Mouse (Mus musculus): ENCODE measurements around the gene Hoxd9. TPM values are rescaled to one million over a fixed set of nuclear protein-coding genes. Genes with fewer than 3 reads are reported as not detected.
A peak's percentile ranks its signal among the peaks of the same experiment; 100 is the strongest.

Gene Hoxd9
- polyA plus RNA-seq, 1 experiment from 2014 or later, result not detected

DNA sequence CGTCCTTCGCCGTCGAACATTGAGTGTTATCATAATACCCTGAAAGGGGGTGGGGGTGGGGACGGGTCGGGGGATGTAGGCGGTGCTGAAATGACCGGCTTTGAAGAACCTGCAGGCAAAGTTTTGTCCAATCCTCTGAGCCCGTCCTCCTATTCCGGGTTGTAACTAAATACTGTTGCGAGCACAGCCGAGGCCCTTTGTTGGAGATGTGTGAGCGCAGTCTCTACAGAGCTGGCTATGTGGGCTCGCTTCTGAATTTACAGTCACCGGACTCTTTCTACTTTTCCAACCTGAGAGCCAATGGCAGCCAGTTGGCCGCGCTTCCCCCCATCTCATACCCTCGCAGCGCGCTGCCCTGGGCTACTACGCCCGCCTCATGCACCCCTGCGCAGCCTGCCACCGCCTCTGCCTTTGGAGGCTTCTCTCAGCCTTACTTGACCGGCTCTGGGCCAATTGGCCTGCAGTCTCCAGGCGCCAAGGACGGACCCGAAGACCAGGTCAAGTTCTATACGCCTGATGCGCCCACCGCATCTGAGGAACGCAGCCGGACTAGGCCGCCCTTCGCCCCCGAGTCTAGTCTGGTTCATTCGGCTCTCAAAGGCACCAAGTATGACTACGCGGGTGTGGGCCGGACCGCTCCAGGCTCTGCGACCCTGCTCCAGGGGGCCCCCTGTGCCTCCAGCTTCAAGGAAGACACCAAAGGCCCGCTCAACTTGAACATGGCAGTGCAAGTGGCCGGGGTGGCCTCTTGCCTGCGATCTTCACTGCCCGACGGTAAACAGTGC, 22.5 kb upstream of the Hoxd9 start, which contains the start of gene Hoxd12:
Gene Hoxd12, plus strand, starts transcription at position 133 of the 785 bp plus-strand sequence.
- ATAC-seq (ENCODE audit: low FRiP score) (no peak), DNase-seq (ENCODE audit: low spot score, missing footprints) (no peak)
- Histone ChIP-seq H3K27me3 (ENCODE audit: control insufficient read depth, insufficient read depth, low read length) (peaks cover 98% of the 10 kb centered on the region), H3K9ac (ENCODE audit: low read length) (no peak within 1 kb of the TSS), H3K4me3 (ENCODE audit: low read depth, low read length) (no peak within 1 kb of the TSS), H3K4me2 (no peak within 1 kb of the TSS), H3K9me3 (ENCODE audit: control insufficient read depth, low read length) (no peaks in the 10 kb centered on the region), H3K4me1 (ENCODE audit: control insufficient read depth, insufficient read depth, low read length) (no peaks in the 10 kb centered on the region), H3K27ac (ENCODE audit: low read depth, low read length) (no peak within 1 kb of the TSS), H3K36me3 (ENCODE audit: control insufficient read depth, insufficient read depth, low read length) (no peaks in the 10 kb centered on the region)
- WGBS, result 3% methylated on average over 47 of the region's 47 CpGs

DNA sequence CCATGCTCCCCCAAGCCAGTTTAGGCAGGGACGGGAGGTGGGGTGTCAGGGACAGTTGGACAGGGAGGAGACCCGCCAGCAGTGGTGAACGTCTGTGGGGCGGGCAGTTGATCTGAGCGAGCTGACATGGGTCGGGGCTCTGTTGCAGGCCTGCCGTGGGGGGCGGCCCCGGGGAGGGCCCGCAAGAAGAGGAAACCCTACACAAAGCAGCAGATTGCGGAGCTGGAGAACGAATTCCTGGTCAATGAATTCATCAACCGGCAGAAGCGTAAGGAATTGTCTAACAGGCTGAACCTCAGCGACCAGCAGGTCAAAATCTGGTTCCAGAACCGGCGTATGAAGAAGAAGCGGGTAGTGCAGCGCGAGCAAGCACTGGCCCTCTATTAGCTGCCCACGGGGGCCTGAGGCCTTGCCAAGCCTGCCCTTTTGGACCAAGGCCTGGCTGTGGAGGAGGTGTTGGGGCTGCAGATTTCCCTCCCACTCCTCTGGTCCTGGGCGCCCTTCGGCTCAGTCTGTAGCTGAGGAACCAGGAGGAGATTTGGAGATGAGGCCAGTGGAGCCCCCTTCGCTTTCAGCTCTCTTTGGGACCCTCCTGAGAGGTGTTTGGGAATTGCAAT, 21.8 kb upstream of the Hoxd9 start:
- no peak overlapping the region for H3K4me3 ChIP-seq (ENCODE audit: low read depth, low read length)
- DNase-seq (ENCODE audit: low spot score, missing footprints) (no peak), ATAC-seq (ENCODE audit: low FRiP score) (no peak)
- no peaks in the 10 kb centered on the region for H3K9me3 ChIP-seq (ENCODE audit: control insufficient read depth, low read length)
- H3K27ac ChIP-seq (ENCODE audit: low read depth, low read length), result no peak overlapping the region
- H3K27me3 ChIP-seq (ENCODE audit: control insufficient read depth, insufficient read depth, low read length), result peaks cover 100% of the 10 kb centered on the region
- WGBS, result 3% methylated on average over 24 of the region's 24 CpGs
- no peaks in the 10 kb centered on the region for H3K4me1 ChIP-seq (ENCODE audit: control insufficient read depth, insufficient read depth, low read length)
- no peak overlapping the region for H3K9ac ChIP-seq (ENCODE audit: low read length)
- H3K4me2 ChIP-seq, result no peak overlapping the region
- H3K36me3 ChIP-seq (ENCODE audit: control insufficient read depth, insufficient read depth, low read length), result no peaks in the 10 kb centered on the region

DNA sequence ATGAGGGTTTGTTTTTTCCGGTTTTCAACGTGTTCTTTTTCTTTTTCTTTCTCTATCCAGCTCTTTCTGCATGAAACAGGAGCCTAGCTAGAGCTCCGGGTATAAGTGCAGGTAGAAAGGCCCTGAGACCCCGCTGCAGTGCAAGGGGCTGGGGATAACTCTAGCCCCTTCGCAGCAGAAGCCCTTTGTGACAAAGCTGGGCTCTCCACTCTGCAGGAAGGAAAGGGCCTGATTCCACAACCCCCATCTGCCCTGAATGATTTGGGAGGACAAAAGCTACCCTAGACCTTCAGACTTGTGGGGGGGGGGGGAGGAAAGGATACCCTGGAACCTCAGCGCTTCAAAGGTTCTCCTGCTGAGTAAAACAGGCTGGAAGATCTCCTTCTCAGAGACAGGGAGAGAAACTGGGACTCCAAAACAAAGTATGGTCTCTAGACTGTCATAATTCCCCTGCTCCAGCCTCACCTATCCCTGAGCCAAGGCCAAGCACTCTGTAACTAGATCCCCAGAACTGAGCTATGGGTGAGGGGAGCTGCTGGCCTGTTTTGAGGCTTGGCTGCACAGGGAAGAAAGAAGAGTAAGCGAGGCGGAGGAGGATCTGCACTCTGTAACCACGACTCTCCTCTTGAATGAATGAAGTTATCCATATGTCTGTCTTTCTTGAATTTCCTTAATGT, 21.0 kb upstream of the Hoxd9 start:
- no peaks in the 10 kb centered on the region for H3K36me3 ChIP-seq (ENCODE audit: control insufficient read depth, insufficient read depth, low read length)
- DNase-seq (ENCODE audit: low spot score, missing footprints) (no peak), ATAC-seq (ENCODE audit: low FRiP score) (no peak)
- H3K4me1 ChIP-seq (ENCODE audit: control insufficient read depth, insufficient read depth, low read length), result no peaks in the 10 kb centered on the region
- H3K27me3 ChIP-seq (ENCODE audit: control insufficient read depth, insufficient read depth, low read length), result peaks cover 100% of the 10 kb centered on the region
- H3K4me2 ChIP-seq, result no peak overlapping the region
- no peak overlapping the region for H3K27ac ChIP-seq (ENCODE audit: low read depth, low read length)
- no peak overlapping the region for H3K9ac ChIP-seq (ENCODE audit: low read length)
- no peaks in the 10 kb centered on the region for H3K9me3 ChIP-seq (ENCODE audit: control insufficient read depth, low read length)
- WGBS, result 2% methylated on average over 9 of the region's 9 CpGs
- H3K4me3 ChIP-seq (ENCODE audit: low read depth, low read length), result no peak overlapping the region

DNA sequence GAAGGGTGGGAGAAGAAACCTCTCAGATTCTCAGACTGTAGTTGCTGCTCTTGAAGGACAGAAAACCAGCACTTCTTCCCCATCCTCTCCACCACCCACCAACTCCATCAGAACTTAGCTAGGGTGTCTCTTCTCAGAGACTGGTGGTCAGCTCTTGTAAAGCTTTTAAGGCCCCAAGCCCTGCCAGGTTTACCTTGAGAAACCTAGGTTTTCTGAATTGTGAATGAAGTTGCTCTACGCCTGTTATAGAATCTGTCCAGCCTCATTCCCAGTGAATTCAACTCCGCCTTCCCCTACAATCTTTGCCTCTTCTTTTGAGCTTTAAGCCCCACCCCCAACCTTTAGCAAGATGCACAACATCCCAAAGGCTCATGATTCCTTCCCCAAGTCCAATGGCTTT, 20.4 kb upstream of the Hoxd9 start:
- 16% methylated on average over 2 of the region's 2 CpGs for WGBS
- Histone ChIP-seq H3K4me3 (ENCODE audit: low read depth, low read length) (no peak overlapping the region), H3K27me3 (ENCODE audit: control insufficient read depth, insufficient read depth, low read length) (peaks cover 100% of the 10 kb centered on the region), H3K9ac (ENCODE audit: low read length) (no peak overlapping the region), H3K36me3 (ENCODE audit: control insufficient read depth, insufficient read depth, low read length) (no peaks in the 10 kb centered on the region), H3K4me2 (no peak overlapping the region), H3K9me3 (ENCODE audit: control insufficient read depth, low read length) (no peaks in the 10 kb centered on the region), H3K27ac (ENCODE audit: low read depth, low read length) (no peak overlapping the region), H3K4me1 (ENCODE audit: control insufficient read depth, insufficient read depth, low read length) (0 out of 2 replicates have a peak, but pooled peaks cover 4% of the 10 kb centered on the region)
- DNase-seq (ENCODE audit: low spot score, missing footprints) (no peak), ATAC-seq (ENCODE audit: low FRiP score) (no peak)

DNA sequence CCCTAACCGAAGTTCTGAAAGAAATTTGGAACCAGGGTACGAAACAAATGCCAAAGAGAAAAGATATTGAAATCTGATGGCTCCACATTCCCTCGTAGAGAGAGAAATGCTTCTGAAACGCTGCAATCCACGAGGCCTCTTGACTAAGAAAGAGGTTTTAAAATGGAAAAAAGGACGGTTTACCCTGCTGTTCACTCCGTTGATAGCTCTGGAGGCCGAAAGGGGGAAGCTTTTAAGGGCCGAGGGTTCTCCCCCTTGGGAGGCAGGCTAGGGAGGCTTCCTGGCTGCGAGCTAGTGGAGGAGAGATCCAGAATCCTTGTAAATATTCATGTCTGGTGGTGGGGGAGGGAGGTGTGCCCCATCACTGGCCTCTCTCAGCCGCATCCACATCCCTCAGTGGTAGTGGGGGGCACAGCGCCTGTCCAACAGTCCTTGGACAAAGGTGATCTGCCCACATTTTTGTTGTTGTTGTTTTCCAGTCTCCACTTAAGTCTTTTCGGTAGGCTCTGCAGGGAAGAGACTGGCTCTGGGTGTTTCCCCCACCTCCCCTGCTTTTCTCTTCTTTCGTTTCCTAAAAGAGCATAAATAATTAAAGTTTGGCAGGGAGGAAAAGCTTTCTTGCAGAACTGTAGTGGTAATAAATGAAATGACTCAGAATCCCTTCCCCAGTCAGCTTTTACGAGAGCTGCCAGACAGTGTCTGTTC, 18.5 kb upstream of the Hoxd9 start, which contains the start of gene Hoxd11:
Gene Hoxd11, plus strand, starts transcription at position 667 of the 705 bp plus-strand sequence.
- Histone ChIP-seq H3K4me1 (ENCODE audit: control insufficient read depth, insufficient read depth, low read length) (peaks cover 5% of the 10 kb centered on the region; the same call in 1 of the 2 replicates), H3K4me3 (ENCODE audit: low read depth, low read length) (no peak within 1 kb of the TSS), H3K4me2 (no peak within 1 kb of the TSS), H3K27me3 (ENCODE audit: control insufficient read depth, insufficient read depth, low read length) (peaks cover 100% of the 10 kb centered on the region), H3K27ac (ENCODE audit: low read depth, low read length) (no peak within 1 kb of the TSS), H3K36me3 (ENCODE audit: control insufficient read depth, insufficient read depth, low read length) (no peaks in the 10 kb centered on the region), H3K9me3 (ENCODE audit: control insufficient read depth, low read length) (no peaks in the 10 kb centered on the region), H3K9ac (ENCODE audit: low read length) (no peak within 1 kb of the TSS)
- ATAC-seq (ENCODE audit: low FRiP score), result no peak
- no peak for DNase-seq (ENCODE audit: low spot score, missing footprints)
- WGBS, result 1% methylated on average over 15 of the region's 15 CpGs

DNA sequence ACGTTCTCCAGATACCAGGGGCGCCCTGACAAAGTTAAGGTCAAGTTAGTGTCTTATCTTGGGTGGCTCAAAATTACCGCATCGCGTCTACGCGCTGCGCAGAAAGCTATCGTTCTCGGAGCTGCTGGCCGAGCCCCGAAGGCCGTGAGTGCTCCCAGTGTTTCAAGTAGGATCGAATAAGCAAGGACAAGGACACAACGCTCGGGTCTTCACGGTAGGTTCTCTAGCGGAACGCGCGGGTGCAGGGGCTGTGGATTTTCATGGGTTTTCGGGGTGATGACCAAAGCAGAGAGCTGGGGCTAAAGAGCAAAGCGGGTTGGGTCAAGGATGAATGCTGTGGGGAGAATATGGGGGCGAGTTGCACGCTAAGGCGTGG, 17.9 kb upstream of the Hoxd9 start:
- Histone ChIP-seq H3K4me2 (no peak overlapping the region), H3K36me3 (ENCODE audit: control insufficient read depth, insufficient read depth, low read length) (no peaks in the 10 kb centered on the region), H3K4me1 (ENCODE audit: control insufficient read depth, insufficient read depth, low read length) (peaks cover 5% of the 10 kb centered on the region; the same call in 1 of the 2 replicates), H3K4me3 (ENCODE audit: low read depth, low read length) (no peak overlapping the region), H3K27ac (ENCODE audit: low read depth, low read length) (no peak overlapping the region), H3K27me3 (ENCODE audit: control insufficient read depth, insufficient read depth, low read length) (peaks cover 100% of the 10 kb centered on the region), H3K9me3 (ENCODE audit: control insufficient read depth, low read length) (no peaks in the 10 kb centered on the region), H3K9ac (ENCODE audit: low read length) (no peak overlapping the region)
- ATAC-seq (ENCODE audit: low FRiP score) (no peak), DNase-seq (ENCODE audit: low spot score, missing footprints) (no peak)
- WGBS, result under 1% methylated on average over 26 of the region's 26 CpGs

DNA sequence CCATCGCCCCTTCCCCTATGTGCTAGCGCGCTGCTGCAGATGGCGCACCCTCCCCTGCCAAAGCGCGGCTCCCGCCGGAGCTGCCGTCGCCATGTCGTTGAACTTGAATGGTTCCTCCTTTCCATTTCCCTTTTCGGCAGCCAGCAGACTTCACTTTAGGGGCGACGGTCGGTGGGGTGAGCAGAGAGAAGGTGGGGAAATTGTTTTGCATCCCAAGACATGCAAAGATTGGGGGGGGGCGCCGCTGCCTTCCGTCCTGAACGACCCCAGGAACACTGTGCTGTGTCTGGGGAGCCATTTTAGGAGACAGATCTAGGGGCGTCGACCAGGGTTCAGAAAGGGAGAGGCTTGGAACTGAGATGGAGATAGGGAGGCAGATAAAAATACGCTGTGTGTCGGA, 17.5 kb upstream of the Hoxd9 start:
- no peak for DNase-seq (ENCODE audit: low spot score, missing footprints)
- Histone ChIP-seq H3K27ac (ENCODE audit: low read depth, low read length) (no peak overlapping the region), H3K4me1 (ENCODE audit: control insufficient read depth, insufficient read depth, low read length) (peaks cover 5% of the 10 kb centered on the region; the same call in 1 of the 2 replicates), H3K9ac (ENCODE audit: low read length) (no peak overlapping the region), H3K27me3 (ENCODE audit: control insufficient read depth, insufficient read depth, low read length) (peaks cover 100% of the 10 kb centered on the region), H3K36me3 (ENCODE audit: control insufficient read depth, insufficient read depth, low read length) (no peaks in the 10 kb centered on the region), H3K4me3 (ENCODE audit: low read depth, low read length) (no peak overlapping the region), H3K4me2 (no peak overlapping the region), H3K9me3 (ENCODE audit: control insufficient read depth, low read length) (no peaks in the 10 kb centered on the region)
- 1% methylated on average over 22 of the region's 23 CpGs for WGBS
- ATAC-seq (ENCODE audit: low FRiP score), result no peak

DNA sequence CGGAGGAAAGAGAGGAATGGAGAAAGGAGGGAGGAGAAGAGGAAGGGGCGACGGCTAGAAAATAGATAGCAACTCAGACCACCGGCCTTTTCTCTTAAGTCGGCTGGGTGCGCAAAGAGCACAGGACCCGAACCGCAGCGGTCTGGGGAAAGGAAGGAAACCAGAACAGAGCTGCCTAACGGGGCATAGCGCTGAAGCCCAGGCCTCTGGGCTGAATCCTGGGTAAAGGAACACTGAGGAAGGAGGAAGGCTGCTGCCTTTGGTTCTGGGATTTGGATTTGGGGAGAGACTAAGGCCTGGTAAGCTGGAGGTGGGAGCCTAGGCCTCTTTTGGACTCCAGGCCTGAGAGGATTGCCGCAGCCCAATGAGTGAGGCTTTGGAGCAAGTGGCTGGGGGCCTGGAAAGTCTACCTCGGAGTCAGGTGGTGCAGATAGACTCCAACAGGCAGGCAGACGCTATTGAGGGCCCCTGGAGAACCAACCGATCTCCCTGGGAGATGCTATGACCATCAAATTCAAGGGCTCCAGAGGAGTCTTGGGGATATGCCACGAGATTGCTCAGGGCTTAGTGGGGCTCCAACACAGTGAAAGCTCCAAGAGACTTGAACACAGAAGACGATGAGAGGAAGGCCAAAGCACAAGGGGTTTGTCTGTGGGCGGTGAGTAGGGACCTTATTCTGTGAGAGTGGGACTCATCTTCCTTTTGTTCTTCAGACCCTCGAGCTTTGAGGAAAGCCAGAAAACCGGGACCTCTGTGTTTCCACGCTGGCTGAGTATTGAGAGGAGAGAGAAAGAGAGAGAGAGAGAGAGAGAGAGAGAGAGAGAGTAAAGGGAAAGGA, 16.7 kb upstream of the Hoxd9 start:
- 3% methylated on average over 21 of the region's 21 CpGs for WGBS
- H3K27ac ChIP-seq (ENCODE audit: low read depth, low read length), result no peak overlapping the region

More for the DNA sequence above, 16.7 kb upstream of the Hoxd9 start:
- ATAC-seq (ENCODE audit: low FRiP score) (no peak), DNase-seq (ENCODE audit: low spot score, missing footprints) (peak; percentile 94)
- Histone ChIP-seq H3K36me3 (ENCODE audit: control insufficient read depth, insufficient read depth, low read length) (no peaks in the 10 kb centered on the region), H3K4me1 (ENCODE audit: control insufficient read depth, insufficient read depth, low read length) (peaks cover 5% of the 10 kb centered on the region; the same call in 1 of the 2 replicates), H3K9ac (ENCODE audit: low read length) (no peak overlapping the region), H3K27me3 (ENCODE audit: control insufficient read depth, insufficient read depth, low read length) (peaks cover 100% of the 10 kb centered on the region), H3K9me3 (ENCODE audit: control insufficient read depth, low read length) (no peaks in the 10 kb centered on the region), H3K4me3 (ENCODE audit: low read depth, low read length) (no peak overlapping the region), H3K4me2 (no peak overlapping the region)
